Mouse (Mus musculus): ENCODE data around the gene Olfr613.

DNA sequence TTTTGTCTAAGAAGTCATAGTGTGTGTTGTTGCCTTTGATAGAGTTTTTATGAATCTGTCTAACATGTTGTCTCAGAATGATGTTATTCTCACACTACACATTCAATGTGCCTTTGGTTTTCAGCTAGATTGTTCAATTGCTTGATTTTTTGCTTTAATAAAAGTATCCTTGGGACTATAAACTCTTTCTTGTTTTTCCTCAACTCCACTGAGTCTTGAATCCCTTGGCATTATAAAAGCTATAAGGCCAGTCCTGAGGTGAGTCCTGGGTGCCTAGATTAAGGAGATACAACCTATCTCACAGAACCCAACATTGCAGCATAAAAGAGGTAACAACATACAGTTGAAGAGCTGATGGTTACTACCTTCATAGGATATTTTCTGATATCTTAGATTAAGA lies 52.4 kb downstream of the Olfr613 start, which contains the start of gene Olfr619:
- TF ChIP-seq CTCF (conservative IDR thresholded peaks at IDR 0.05; ENCODE audit: low read length), result no peak
- TF ChIP-seq NANOG (IDR thresholded peaks at IDR 0.05; ENCODE audit: borderline replicate concordance, low read length), result no peak
- TF ChIP-seq POU5F1 (IDR thresholded peaks at IDR 0.05; ENCODE audit: borderline replicate concordance, low read length), result no peak
